Mouse (Mus musculus) olfactory bulb, adult 2 months (tissue): ENCODE data around the gene Otub1. TPM values are rescaled to one million over a fixed set of nuclear protein-coding genes. Genes with fewer than 3 reads are reported as not detected.
A peak's percentile ranks its signal among the peaks of the same experiment; 100 is the strongest.

Experiments
- H3K27ac ChIP-seq: fragments of 200-500 bp; 2 replicates; pipeline ENCODE4 v1.5.1; 2012; ENCODE audit warnings: low read depth, low read length; ENCODE audit not compliant: insufficient read depth
- H3K4me1 ChIP-seq: fragments of 200-500 bp; 2 replicates; pipeline ENCODE4 v1.6.1; 2012; ENCODE audit warnings: low read length; ENCODE audit not compliant: control insufficient read depth, insufficient read depth
- H3K4me3 ChIP-seq: fragments of 200-500 bp; 2 replicates; pipeline ENCODE4 v1.5.1; 2012; ENCODE audit warnings: mild to moderate bottlenecking, low read depth, low read length, moderate library complexity; ENCODE audit not compliant: insufficient read depth
- CTCF ChIP-seq: fragments of 200-500 bp; IDR thresholded peaks from 2 replicates; pipeline ENCODE4 v1.5.1; 2012; ENCODE audit warnings: low read depth, mild to moderate bottlenecking, low read length, moderate library complexity; ENCODE audit not compliant: insufficient read depth
- POLR2A ChIP-seq: fragments of 200-500 bp; IDR thresholded peaks from 2 replicates; pipeline ENCODE4 v1.6.1; 2012; ENCODE audit warnings: mild to moderate bottlenecking, low read depth, low read length, moderate library complexity; ENCODE audit not compliant: insufficient read depth
- WGBS: fragments of 180-500 bp; shearing (Covaris S2); methylation state at CpG from one replicate; pipeline ENCODE4 v1.1.7; 2018; 5-methylcytosine and 5-hydroxymethylcytosine counted together
- polyA plus RNA-seq: library from polyadenylated mRNA; stranded (reverse); fragments of >200 nt; gene quantifications from 2 replicates; pipeline ENCODE4 v1.2.4, GENCODE M21; 2012; ENCODE audit warnings: low replicate concordance; ENCODE audit not compliant: missing spikeins, insufficient read depth, insufficient read length

Otub1 gene
- polyA plus RNA-seq, 1 experiment, result not detected

DNA sequence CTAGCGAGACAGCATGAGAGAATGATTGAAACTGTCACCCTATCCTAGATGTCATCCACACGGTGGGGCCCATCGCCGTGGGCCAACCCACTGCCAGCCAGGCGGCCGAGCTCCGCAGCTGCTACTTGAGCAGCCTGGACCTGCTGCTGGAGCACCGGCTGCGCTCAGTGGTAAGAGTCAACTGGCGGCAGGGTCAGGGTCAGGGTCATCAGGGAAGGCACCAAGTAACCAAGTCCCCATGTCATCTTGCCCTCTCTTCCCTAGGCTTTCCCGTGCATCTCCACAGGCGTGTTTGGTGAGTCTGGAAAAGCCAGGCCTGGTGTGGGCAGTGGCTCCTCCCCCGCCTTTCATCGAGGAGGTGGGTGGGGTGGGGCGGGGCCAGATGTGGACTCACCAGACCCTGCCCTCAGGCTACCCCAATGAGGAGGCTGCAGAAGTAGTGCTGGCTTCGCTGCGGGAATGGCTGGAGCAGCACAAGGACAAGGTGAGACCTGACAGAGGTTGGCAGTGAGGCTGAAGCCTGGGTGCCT is 9.3 kb downstream of the Otub1 start:
- TF ChIP-seq POLR2A (no peak), CTCF (no peak)
- Histone ChIP-seq H3K4me1 (peaks cover 9% of the 10 kb centered on the region), H3K4me3 (no peak overlapping the region), H3K27ac (no peak overlapping the region)
- 40% methylated on average over 17 of the region's 17 CpGs for WGBS

GRCm38 (mm10) chr19:7195900-7196728 is 10.0 kb downstream of the Otub1 start:
- no peak overlapping the region for H3K27ac ChIP-seq
- WGBS, result 23% methylated on average over 33 of the region's 33 CpGs
- H3K4me1 ChIP-seq, result peaks cover 9% of the 10 kb centered on the region
- TF ChIP-seq CTCF (peak; percentile 95), POLR2A (no peak)
- no peak overlapping the region for H3K4me3 ChIP-seq

- H3K4me1 ChIP-seq, result peaks cover 9% of the 10 kb centered on the region
- no peak for TF ChIP-seq POLR2A
- TF ChIP-seq CTCF, result no peak
- no peak overlapping the region for H3K4me3 ChIP-seq
- WGBS, result 58% methylated on average over 2 of the region's 2 CpGs
- no peak overlapping the region for H3K27ac ChIP-seq
These were observed 13.6 kb downstream of the Otub1 start for GRCm38 (mm10) chr19:7192561-7192967.

DNA sequence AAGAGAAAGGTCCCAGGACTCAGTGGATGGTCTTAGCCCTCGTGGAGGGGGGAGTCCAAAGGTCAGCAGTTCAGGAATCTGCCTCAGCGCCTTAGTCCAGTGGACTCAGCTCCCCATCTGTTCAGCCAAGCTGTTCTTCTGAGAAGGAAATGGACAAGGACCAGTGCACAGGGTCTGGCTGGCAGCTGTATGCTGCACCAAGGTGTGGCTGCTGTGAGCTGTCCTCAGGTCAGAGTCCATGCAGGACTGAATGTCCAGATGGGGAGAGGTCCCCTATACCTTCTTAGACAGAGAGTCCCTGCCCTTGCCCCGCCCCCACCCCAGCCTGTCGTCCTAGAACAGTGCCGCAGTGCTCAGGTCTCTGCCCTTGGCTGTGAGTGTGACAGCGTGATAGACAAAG is 14.5 kb downstream of the Otub1 start:
- Histone ChIP-seq H3K27ac (no peak overlapping the region), H3K4me1 (peaks cover 14% of the 10 kb centered on the region), H3K4me3 (no peak overlapping the region)
- 66% methylated on average over 6 of the region's 6 CpGs for WGBS
- TF ChIP-seq POLR2A (no peak), CTCF (no peak)

DNA sequence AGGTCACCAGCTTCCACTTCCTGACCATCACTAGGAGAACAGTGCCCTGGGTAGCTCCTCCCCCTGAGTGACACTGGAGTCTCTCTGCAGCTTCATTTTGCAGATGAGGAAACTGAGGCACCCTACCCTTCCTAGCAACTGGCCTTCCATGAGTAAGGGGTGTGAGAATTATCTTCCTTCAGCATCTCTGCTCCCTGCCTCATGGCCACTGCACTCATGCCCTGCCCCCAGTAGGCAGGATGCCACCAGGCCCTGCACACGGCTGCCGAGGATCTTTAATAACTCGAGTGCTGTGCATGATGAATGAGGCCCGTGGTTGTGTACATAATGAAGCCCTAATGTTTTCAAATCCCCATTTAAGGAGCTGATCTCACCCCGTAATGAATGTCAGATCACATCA is 15.1 kb downstream of the Otub1 start:
- WGBS, result 57% methylated on average over 5 of the region's 5 CpGs
- Histone ChIP-seq H3K27ac (no peak overlapping the region), H3K4me3 (no peak overlapping the region), H3K4me1 (peaks cover 9% of the 10 kb centered on the region)
- TF ChIP-seq POLR2A, result no peak
- no peak for TF ChIP-seq CTCF

DNA sequence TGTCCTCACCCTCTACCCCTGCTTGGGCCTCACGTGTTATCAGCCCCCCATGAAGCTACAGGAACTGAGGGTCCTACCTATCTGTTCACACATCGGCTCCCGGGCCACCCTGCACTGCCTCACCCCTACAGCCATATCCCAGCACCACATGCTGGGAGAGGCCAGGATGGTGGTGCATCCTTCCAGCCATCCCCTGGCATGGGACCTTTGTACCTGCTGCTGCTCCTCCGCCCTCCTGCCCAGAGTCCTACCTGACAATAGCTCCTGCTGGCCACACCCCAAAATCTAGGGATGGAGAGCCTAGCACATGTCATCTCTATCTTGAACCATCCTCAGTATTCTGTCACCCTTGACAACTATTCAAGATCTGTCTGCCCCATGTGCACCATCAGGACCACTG is 17.1 kb downstream of the Otub1 start:
- H3K4me1 ChIP-seq, result peaks cover 7% of the 10 kb centered on the region
- TF ChIP-seq POLR2A, result no peak
- TF ChIP-seq CTCF, result no peak
- 93% methylated on average over 4 of the region's 4 CpGs for WGBS
- H3K4me3 ChIP-seq, result no peak overlapping the region
- H3K27ac ChIP-seq, result no peak overlapping the region

GRCm38 (mm10) chr19:7187157-7187556 is 19.0 kb downstream of the Otub1 start:
- no peak overlapping the region for H3K27ac ChIP-seq
- no peak overlapping the region for H3K4me3 ChIP-seq
- TF ChIP-seq CTCF (no peak), POLR2A (no peak)
- H3K4me1 ChIP-seq, result peaks cover 12% of the 10 kb centered on the region
- WGBS, result 56% methylated on average over 5 of the region's 5 CpGs

DNA sequence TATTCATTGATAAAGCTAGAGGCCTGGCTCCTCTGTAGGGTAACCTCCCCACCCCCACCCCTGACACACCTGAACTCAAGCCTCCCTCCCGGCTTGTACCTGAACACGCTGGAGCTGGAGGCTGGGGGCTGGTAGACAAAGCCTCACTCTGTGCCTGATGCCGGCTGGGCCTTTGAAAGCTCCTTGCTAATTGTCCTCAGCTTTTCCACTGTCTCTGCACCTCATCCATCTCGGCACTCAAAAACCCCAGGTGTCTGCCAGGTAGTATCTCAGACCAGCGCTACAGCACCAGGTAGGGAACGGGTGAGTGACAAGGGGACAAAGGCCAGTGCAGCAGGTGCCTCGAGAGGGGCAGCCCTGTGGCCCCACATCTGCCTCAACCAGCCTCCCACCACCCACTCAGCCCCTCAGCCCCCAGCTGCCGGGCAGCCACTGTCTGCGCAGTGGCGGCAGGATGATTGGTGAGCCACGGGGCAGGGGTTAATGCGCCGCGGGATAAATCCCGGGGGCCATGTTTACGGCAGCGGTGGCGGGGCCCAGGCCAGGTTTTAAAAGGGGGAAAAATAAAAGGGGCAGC is 20.3 kb downstream of the Otub1 start:
- TF ChIP-seq POLR2A (no peak), CTCF (no peak)
- 60% methylated on average over 18 of the region's 18 CpGs for WGBS
- H3K27ac ChIP-seq, result no peak overlapping the region
- peaks cover 18% of the 10 kb centered on the region for H3K4me1 ChIP-seq
- H3K4me3 ChIP-seq, result no peak overlapping the region

DNA sequence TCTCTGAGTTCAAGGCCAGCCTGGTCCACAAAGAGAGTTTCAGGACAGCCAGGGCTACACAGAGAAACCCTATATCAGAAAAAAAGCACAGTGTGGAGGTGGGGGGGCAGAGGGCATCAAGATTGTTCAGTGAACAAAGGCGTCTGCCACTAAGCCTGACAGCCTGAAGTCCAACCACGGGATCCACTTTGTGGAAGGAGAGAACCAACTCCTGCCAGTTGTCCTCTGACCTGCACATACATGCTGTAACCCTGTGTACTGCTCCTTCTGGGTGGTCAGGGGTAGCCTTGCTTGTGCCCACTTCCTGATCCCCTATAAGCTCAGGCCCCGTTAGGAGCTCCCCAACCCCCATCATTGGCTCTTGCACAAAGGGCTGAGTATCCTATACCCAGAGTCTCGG is 21.1 kb downstream of the Otub1 start:
- 84% methylated on average over 4 of the region's 4 CpGs for WGBS
- Histone ChIP-seq H3K4me1 (peaks cover 18% of the 10 kb centered on the region), H3K27ac (no peak overlapping the region), H3K4me3 (no peak overlapping the region)
- no peak for TF ChIP-seq CTCF
- TF ChIP-seq POLR2A, result no peak
